Mouse (Mus musculus): ENCODE measurements at regions not wholly inside any gene's neighbourhood (a gene's known extent, or its start where the extent isn't known, plus 50 kb on each side); places are given as distances from the start of the nearest gene placed in this dataset.

DNA sequence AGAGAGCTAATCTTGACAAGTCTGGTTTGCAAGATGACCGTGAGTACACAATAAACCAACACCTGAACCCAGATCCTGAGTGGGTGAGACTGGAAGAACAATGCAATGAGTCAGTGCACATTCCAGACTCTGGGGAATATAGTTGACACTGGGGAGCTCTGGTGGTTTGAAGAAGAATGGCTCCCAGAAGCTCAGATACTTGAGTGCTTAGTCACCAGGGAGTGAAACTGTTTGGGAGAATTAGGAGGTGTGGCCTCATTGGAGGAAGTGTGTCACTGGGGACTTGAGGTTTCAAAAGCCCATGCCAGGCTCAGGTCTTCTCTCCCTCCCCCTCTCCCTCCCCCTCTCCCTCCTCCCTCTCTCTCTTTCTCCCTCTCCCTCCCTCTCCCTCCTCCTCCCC lies 436.6 kb upstream of the Cdh5 start:
- no peak for TF ChIP-seq CTCF (IDR thresholded peaks at IDR 0.05)
- no peak for TF ChIP-seq POLR2A (IDR thresholded peaks at IDR 0.05; ENCODE audit: insufficient read depth, low read depth, low read length)

Data from heart, adult 2 months (tissue).